Mouse (Mus musculus) thymus, postnatal 36 days (tissue): Measurements from ENCODE around the gene Cacna2d4.
A peak's percentile ranks its signal among the peaks of the same experiment; 100 is the strongest.

Experiments
- DNase-seq, 2 experiments: peaks; one replicate each; pipeline ENCODE4 v3.0.0; 2022; ENCODE audit warnings: mixed read lengths in 2 of 2

Gene Cacna2d4

DNA sequence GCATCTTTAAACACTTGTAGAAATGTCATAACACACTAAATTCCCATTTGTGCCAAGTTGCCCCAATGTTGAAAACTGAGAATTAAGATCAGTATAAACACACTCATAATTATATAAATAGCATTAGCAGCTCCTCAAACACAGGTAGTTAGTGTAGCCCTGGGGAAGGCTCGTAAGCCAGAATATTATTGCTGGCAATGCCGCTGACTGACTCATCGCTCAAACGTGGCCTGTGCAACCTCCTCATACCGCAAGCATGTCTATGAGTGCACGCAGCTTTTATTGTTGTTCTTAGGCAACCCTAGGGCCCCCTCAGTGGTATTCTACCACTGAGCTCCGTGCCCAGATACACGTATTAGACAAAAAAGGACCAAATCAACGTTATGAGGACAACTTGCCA, 156.5 kb downstream of the Cacna2d4 start:
- DNase-seq: no peak

DNA sequence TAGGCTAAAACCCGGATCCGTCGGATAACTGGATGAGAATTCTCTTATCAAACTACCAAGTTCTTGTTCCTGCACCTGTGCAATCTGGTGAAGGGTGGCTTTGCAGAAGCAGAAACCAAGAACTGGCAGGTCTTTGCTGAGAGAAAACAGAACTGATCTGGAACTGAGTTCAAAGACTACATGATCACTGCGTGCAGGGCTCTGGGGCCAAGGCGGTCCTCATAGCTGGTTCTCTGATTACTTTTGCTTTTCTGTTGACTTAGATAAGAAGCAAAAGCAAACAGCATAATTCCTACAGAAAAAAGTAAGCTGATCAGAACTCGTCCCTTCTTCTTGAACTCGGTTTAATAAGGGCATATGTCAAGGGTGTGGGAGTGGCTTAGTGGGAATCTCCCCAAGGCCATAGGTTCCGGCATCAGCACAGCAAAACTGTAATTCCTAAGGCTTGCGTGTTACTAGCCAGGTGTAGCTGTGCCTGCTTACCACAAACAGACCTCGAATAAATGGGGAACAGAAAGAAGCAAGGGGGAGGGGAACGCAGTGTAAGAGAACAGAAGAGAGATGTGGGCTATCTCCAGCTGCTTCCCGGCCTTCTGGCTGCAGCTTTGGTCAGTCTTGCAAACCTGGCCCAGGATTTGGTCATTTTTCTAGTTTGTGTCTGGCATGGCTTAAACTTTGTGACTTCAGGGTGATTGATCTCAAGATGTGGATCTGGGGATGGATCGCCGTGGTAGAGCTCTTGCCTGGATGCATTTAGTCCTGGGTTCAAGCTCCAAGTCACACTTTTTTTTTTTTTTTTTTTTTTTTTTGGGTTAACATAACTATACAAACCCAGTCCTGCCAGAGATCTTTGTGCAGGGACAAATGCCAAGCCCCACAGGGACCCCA, 159.3 kb downstream of the Cacna2d4 start:
- peak in 1 of 2 experiments; percentile 12 for DNase-seq

DNA sequence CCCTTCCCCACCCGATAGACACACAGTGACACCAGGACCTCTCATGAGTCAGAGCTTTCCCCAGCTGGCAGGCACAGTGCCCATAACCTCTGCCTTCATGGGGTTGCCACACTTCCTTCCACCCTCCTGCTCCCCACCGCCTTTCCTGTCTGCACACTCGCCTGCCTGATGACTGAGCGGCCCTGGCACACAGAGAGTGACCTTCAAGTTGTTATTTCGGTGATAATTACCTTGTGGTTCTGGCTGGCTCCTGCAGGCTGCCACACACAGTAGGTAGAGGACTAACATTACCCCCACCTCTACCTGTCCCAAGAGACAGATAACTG, 159.9 kb downstream of the Cacna2d4 start:
- DNase-seq: peak; percentile 56 to 72

DNA sequence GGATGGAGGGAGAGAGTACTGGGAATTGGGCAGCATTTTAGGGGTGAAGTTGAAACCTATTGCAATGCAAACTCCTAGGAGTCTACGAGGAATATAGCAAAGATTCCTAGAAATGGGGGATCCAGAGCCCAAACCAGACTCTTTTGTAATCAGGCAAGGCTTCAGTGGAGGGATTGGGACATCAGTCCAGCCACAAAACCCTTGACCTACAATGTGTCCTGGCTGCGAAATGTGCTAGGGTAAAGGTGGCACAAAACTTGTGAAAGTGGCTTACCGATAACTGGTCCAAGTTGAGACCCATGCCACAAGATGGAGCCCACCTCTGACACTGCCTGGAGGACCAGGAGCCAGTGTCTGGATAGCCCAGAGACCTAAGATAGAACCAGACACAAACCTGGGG, 163.0 kb downstream of the Cacna2d4 start:
- no peak for DNase-seq

DNA sequence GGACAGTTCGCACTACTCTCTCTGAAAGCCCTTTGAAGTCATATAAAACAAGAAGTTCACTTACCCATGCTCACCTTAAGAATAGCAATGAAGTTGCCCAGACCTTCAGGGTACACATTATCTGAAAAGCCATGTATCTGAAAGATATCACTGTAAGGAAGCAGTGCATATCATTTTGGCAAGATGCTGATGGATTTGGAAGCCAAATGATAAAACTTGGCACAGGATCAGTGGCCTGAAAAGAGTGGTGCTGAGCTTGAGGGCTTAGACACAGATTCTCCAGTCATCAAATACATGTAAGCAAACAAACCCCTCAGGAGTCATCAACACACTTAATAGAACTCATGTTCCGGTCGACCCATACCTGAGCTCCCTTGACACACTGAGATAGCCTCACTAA, 164.3 kb downstream of the Cacna2d4 start:
- no peak for DNase-seq

DNA sequence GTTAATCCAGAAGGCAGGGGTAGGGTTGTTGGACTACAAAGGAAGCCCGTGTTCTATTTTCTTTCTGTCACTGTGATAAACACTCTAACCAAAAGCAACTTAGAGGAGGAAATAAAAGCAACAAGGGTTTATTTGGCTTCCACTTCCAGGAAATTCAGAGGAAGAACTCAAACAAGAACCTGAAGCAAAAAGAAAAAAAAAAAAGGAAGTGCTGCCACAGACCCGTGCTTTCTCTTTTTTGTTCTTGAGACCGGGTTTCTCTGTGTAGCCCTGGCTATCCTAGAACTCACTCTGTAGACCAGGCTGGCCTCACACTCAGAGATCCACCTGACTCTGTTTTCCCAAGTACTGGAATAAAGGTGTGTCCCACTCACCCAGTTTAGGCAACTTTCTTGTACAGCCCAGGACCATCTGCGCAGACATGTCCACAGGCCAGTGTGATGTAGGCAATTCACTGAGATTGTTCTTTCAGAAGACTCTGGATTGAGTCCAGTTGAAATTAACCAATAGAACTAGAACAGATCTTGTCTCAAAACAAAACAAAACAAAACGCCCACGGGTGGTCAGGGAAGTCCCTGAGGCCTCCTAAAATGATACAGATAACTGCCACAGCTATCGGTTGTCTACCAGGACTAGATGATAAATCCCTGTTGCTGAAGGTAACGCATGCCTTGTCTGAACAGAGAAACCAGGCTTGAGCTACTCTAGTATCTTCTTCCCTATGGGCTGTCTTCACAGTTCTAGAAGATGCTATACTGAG, 165.4 kb downstream of the Cacna2d4 start:
- DNase-seq: no peak
